Mouse (Mus musculus): ENCODE results near the gene Kcne1. TPM values are rescaled to one million over a fixed set of nuclear protein-coding genes. Genes with fewer than 3 reads are reported as not detected.

The Kcne1 gene
- polyA plus RNA-seq (2015; fragmentation: Nextera tagmentation; extraction: Ambion mirVana), result 1.1 and 1.8 TPM in 2 replicates

DNA sequence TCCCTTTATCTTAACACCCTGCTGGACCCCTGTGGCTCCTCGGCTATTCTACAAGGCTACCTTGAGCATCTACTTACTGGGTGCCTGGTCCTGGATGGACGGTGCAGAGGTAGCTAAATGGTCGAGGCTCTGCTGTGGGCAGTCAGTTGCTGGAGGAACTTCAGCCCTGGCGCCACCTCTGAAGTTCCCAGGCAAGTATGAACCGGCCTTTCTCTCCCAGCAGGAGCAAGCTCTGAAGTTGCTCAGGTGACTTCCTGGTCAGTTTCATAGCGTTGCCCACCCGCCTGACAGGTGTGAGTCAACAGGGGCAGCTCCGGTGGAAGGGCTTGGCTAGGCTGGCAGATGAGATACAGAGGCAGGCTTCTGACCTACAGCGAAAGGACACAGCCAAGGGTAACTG is at the start of gene Kcne1:
Gene Kcne1 (minus strand): TSS at position 240 of the 400 bp plus-strand sequence.
- WGBS, result 46% methylated on average over 8 of the region's 9 CpGs
- H3K27ac ChIP-seq, result no peak within 1 kb of the TSS
- H3K4me1 ChIP-seq, result peaks cover 5% of the 10 kb centered on the region
- ATAC-seq (ENCODE audit: borderline replicate concordance, extremely low read depth, low FRiP score, low TSS enrichment), result 0 out of 2 replicates have a peak, but pooled peaks have one; percentile 11
- H3K9ac ChIP-seq, result no peak within 1 kb of the TSS
- H3K9me3 ChIP-seq, result no peaks in the 10 kb centered on the region
- no peaks in the 10 kb centered on the region; the same call in 1 of the 2 replicates for H3K27me3 ChIP-seq
- H3K4me3 ChIP-seq, result no peak within 1 kb of the TSS
- H3K36me3 ChIP-seq, result no peaks in the 10 kb centered on the region
- peak within 1 kb of the TSS; percentile 33 for H3K4me2 ChIP-seq

DNA sequence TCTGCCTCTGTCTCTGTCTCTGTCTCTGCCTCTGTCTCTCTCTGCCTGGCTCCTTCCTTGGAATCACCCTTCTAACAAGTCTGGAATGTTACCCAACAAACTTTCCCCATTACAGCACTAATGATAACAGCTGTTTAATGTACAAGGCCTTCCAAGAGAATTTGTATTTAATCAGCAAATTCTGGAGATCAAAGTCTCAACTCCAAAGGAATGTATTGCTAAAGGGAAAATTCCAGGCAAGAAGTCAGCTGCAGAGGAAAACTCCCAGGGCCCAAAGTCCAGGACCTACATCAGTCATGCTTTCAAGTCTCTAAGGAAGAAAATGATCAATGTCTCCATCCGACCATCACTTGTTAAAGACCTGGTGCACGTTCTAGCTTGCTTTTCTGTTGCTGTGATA is 48.6 kb upstream of the Kcne1 start:
- Histone ChIP-seq H3K4me2 (no peak overlapping the region), H3K4me3 (no peak overlapping the region), H3K9me3 (no peaks in the 10 kb centered on the region), H3K9ac (no peak overlapping the region), H3K27me3 (no peaks in the 10 kb centered on the region), H3K36me3 (no peaks in the 10 kb centered on the region), H3K27ac (peak overlapping the region; percentile 60), H3K4me1 (peaks cover 50% of the 10 kb centered on the region)
- WGBS, result 40% methylated on average over 2 of the region's 2 CpGs
- no peak for ATAC-seq (ENCODE audit: borderline replicate concordance, extremely low read depth, low FRiP score, low TSS enrichment)

GRCm38 (mm10) chr16:92404141-92404540 is 44.9 kb upstream of the Kcne1 start:
- Histone ChIP-seq H3K27ac (peak overlapping the region; percentile 94), H3K4me1 (peaks cover 57% of the 10 kb centered on the region), H3K4me2 (no peak overlapping the region), H3K9ac (no peak overlapping the region), H3K27me3 (no peaks in the 10 kb centered on the region), H3K9me3 (no peaks in the 10 kb centered on the region), H3K36me3 (no peaks in the 10 kb centered on the region), H3K4me3 (no peak overlapping the region)
- 78% methylated on average over 2 of the region's 2 CpGs for WGBS
- no peak for ATAC-seq (ENCODE audit: borderline replicate concordance, extremely low read depth, low FRiP score, low TSS enrichment)

DNA sequence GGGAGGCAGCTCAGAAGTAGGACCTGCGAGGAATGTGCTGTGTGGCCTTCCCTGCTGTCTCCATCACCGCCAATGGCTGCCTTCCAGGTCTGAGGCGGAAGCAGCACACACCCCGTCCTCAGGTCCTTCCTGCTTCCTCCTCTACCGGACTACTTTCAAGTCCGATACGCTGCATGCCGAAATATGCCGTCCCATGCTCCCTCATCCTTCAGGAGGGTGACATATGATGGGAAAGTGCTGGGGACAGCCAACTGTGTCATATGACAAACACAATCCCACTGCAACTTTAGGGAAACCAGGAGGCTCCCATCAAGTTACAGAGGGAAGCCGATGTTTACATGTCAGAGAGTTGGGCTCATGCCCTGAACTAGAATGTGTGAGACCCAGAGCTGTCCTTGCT is 43.8 kb upstream of the Kcne1 start:
- no peak overlapping the region for H3K9ac ChIP-seq
- H3K4me1 ChIP-seq, result peaks cover 59% of the 10 kb centered on the region
- peak overlapping the region; percentile 94 for H3K27ac ChIP-seq
- H3K9me3 ChIP-seq, result no peaks in the 10 kb centered on the region
- ATAC-seq (ENCODE audit: borderline replicate concordance, extremely low read depth, low FRiP score, low TSS enrichment), result peak; percentile 77
- no peak overlapping the region for H3K4me3 ChIP-seq
- H3K4me2 ChIP-seq, result peak overlapping the region; percentile 33
- no peaks in the 10 kb centered on the region for H3K27me3 ChIP-seq
- H3K36me3 ChIP-seq, result no peaks in the 10 kb centered on the region
- 28% methylated on average over 10 of the region's 10 CpGs for WGBS

- Histone ChIP-seq H3K36me3 (0 out of 2 replicates have a peak, but pooled peaks cover under 1% of the 10 kb centered on the region), H3K9me3 (no peaks in the 10 kb centered on the region), H3K4me2 (no peak overlapping the region), H3K4me3 (no peak overlapping the region), H3K27me3 (no peaks in the 10 kb centered on the region), H3K4me1 (peaks cover 61% of the 10 kb centered on the region), H3K9ac (0 out of 2 replicates have a peak overlapping the region, but pooled peaks have one; percentile 4), H3K27ac (peak overlapping the region; percentile 94)
- no peak for ATAC-seq (ENCODE audit: borderline replicate concordance, extremely low read depth, low FRiP score, low TSS enrichment)
- WGBS, result 38% methylated on average over 8 of the region's 8 CpGs
Observed at GRCm38 (mm10) chr16:92402216-92402615, 42.9 kb upstream of the Kcne1 start.

DNA sequence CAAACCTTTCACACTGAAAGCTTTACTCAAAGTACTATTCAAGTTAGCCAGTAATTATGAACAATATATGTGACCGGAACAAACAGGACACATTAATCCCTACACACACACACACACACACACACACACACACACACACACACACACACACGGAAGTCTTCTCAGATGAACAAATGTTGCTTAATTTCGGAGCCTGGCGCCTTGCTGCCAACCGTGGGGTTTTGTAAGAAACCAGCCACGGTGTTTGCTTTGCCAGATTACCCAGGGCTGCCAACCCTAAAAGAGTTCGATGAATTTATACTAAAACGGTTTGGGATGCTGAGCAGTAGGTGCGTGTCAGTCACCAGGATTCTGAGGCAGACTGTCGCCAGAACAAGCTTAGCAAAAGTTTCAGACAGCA is 41.9 kb upstream of the Kcne1 start:
- WGBS, result 48% methylated on average over 10 of the region's 10 CpGs
- Histone ChIP-seq H3K27ac (0 out of 2 replicates have a peak overlapping the region, but pooled peaks have one; percentile 3), H3K4me1 (peaks cover 68% of the 10 kb centered on the region)

DNA sequence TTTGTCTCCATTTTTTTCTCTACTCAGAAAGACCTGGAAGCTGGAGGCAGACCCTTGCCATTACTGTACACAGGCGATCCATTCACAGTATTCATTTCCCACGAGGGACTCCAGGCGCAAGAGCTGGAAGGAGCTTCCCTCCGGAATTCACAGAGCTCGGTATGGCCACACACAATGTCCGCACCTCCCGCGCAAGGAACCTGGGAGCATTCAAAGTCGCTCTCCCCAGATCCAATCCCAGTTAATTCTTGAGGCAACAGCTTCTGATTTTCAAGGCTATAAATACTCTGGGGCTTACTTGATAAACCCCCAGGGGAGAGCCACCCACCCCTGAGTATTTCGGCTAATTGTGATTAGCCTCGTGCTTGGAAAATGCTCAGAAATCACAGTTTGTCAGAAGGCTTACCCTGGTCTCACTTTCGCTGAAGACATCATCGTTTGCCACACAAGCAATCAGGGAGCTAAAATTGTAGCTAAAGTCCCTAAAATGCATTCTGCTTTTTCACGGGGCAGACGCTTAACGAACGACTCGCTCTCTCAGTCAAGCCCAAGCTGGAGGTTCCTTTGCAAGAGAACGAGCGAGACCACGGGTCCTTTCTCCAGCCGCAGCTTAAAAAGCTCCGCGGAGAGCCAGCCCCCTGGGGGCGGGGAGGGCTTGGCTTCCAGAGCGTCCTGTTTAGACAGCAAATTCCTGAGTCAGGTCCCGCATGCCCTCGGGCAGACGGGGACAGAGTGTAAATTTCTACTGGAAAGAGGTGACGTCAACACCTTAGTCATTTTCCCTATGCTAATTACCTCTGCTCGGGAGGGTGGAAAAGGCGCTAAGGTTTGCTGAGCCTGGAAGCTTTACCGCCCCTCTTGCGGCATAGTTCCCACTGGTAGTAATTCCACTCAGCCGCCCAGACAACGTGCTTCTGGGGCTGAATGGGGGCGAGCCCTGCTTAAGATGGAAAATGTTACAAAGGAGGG is 40.5 kb upstream of the Kcne1 start:
- Histone ChIP-seq H3K4me3 (peak overlapping the region; percentile 50), H3K4me1 (peaks cover 68% of the 10 kb centered on the region), H3K9ac (peak overlapping the region; percentile 54), H3K4me2 (peak overlapping the region; percentile 74), H3K27me3 (no peaks in the 10 kb centered on the region), H3K27ac (peak overlapping the region; percentile 91), H3K36me3 (peaks cover 24% of the 10 kb centered on the region), H3K9me3 (no peaks in the 10 kb centered on the region)
- WGBS, result 1% methylated on average over 37 of the region's 37 CpGs
- ATAC-seq (ENCODE audit: borderline replicate concordance, extremely low read depth, low FRiP score, low TSS enrichment), result peak; percentile 85

More for the DNA sequence above, 41.9 kb upstream of the Kcne1 start:
- peaks cover 10% of the 10 kb centered on the region for H3K36me3 ChIP-seq
- H3K27me3 ChIP-seq, result no peaks in the 10 kb centered on the region
- H3K4me2 ChIP-seq, result no peak overlapping the region
- H3K9ac ChIP-seq, result no peak overlapping the region
- H3K9me3 ChIP-seq, result no peaks in the 10 kb centered on the region
- ATAC-seq (ENCODE audit: borderline replicate concordance, extremely low read depth, low FRiP score, low TSS enrichment), result no peak
- H3K4me3 ChIP-seq, result no peak overlapping the region

GRCm38 (mm10) chr16:92398574-92399118 is 39.4 kb upstream of the Kcne1 start:
- no peak for ATAC-seq (ENCODE audit: borderline replicate concordance, extremely low read depth, low FRiP score, low TSS enrichment)
- 39% methylated on average over 6 of the region's 6 CpGs for WGBS
- Histone ChIP-seq H3K4me1 (peaks cover 62% of the 10 kb centered on the region), H3K36me3 (peaks cover 34% of the 10 kb centered on the region), H3K27me3 (no peaks in the 10 kb centered on the region), H3K9me3 (no peaks in the 10 kb centered on the region), H3K4me2 (peak overlapping the region; percentile 74), H3K4me3 (peak overlapping the region; percentile 50), H3K27ac (peak overlapping the region; percentile 68), H3K9ac (peak overlapping the region; percentile 54; the same call in 1 of the 2 replicates)

DNA sequence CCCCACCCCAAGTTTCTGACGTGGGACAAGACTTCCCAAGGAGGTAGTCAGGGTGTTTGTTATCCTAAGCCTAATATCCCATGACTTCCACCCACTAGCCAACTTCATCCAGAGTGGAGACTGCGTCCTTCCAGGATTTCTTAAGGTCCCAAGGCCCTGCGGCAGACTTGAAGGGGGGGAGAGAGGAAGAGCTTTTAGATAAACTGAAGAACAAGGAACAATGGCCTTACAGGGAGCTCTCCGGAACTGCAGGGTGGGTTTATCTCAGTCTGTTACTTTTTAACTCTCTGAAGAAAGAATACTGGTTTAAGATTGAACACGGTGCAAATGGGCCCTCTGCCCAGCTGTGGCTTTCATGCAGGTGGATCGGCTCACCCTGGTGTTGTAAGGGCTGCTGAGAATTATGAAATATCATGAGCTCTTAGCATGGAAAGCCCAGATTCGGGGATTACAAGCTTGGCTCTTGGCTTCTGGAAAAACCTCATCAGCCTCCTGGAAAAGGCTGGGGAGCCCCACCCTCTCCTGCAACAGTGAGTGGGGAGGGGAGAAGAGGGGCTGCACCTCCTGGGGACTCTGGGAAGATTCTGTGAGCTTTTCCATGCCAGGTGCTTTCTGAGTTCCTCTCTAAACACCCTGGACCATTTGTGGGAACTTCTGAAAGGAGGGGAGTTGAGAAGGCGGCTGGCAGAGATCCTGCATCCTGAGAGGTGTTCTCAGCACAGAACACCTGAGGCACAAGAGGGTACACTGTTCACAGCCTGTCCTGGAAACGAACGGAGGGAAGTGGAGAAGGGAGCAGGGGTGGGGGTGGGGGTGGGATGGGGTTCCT is 38.7 kb upstream of the Kcne1 start:
- Histone ChIP-seq H3K4me1 (peaks cover 55% of the 10 kb centered on the region), H3K9ac (peak overlapping the region; percentile 54; the same call in 1 of the 2 replicates), H3K4me3 (peak overlapping the region; percentile 50), H3K36me3 (peaks cover 41% of the 10 kb centered on the region), H3K9me3 (no peaks in the 10 kb centered on the region), H3K27me3 (no peaks in the 10 kb centered on the region), H3K27ac (peak overlapping the region; percentile 68), H3K4me2 (peak overlapping the region; percentile 74)
- WGBS, result 40% methylated on average over 10 of the region's 10 CpGs
- no peak for ATAC-seq (ENCODE audit: borderline replicate concordance, extremely low read depth, low FRiP score, low TSS enrichment)

GRCm38 (mm10) chr16:92393732-92394131 is 34.5 kb upstream of the Kcne1 start:
- H3K9ac ChIP-seq, result no peak overlapping the region
- peaks cover 22% of the 10 kb centered on the region for H3K4me1 ChIP-seq
- no peaks in the 10 kb centered on the region for H3K9me3 ChIP-seq
- no peak overlapping the region for H3K4me3 ChIP-seq
- H3K27ac ChIP-seq, result no peak overlapping the region
- 94% methylated on average over 3 of the region's 3 CpGs for WGBS
- no peak overlapping the region for H3K4me2 ChIP-seq
- no peaks in the 10 kb centered on the region for H3K27me3 ChIP-seq
- H3K36me3 ChIP-seq, result peaks cover 58% of the 10 kb centered on the region
- no peak for ATAC-seq (ENCODE audit: borderline replicate concordance, extremely low read depth, low FRiP score, low TSS enrichment)

DNA sequence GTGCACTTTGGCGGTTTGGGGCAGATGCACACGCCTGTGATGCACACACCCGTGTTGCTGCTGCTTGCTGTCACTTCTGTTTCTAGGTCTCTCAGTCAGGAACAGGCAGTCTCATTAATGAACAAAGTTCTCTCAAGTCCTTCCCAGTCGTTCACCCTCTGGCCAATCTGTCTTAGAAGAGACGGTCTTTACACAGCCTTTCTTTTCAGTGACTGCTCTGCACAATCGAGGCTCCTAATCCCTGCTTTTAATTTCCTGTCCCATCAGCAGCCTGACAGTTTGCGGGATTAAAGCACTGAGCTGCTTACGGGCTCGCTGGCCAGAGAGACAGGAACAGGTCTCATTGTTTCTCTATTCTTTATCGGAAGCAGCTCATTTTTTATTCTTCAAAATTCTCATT is 28.4 kb upstream of the Kcne1 start:
- 66% methylated on average over 10 of the region's 10 CpGs for WGBS
- Histone ChIP-seq H3K4me1 (no peaks in the 10 kb centered on the region), H3K4me2 (no peak overlapping the region), H3K36me3 (peaks cover 15% of the 10 kb centered on the region; the same call in 1 of the 2 replicates), H3K27ac (no peak overlapping the region), H3K27me3 (no peaks in the 10 kb centered on the region), H3K4me3 (no peak overlapping the region), H3K9ac (no peak overlapping the region), H3K9me3 (no peaks in the 10 kb centered on the region)
- ATAC-seq (ENCODE audit: borderline replicate concordance, extremely low read depth, low FRiP score, low TSS enrichment), result no peak

Measured in lung, embryonic 15.5 days (tissue).